Mouse (Mus musculus): ENCODE results near the gene Rps27a. TPM values are rescaled to one million over a fixed set of nuclear protein-coding genes. Genes with fewer than 3 reads are reported as not detected.
"Not testable (repeated sequence)": the region's sequence is repeated elsewhere in the genome, so short reads cannot be mapped to it uniquely, and the experiment has no call there.

Rps27a gene
- 581 and 723 TPM in 2 replicates for polyA plus RNA-seq (2012; ENCODE audit: insufficient read depth, insufficient read length, missing spikeins)

DNA sequence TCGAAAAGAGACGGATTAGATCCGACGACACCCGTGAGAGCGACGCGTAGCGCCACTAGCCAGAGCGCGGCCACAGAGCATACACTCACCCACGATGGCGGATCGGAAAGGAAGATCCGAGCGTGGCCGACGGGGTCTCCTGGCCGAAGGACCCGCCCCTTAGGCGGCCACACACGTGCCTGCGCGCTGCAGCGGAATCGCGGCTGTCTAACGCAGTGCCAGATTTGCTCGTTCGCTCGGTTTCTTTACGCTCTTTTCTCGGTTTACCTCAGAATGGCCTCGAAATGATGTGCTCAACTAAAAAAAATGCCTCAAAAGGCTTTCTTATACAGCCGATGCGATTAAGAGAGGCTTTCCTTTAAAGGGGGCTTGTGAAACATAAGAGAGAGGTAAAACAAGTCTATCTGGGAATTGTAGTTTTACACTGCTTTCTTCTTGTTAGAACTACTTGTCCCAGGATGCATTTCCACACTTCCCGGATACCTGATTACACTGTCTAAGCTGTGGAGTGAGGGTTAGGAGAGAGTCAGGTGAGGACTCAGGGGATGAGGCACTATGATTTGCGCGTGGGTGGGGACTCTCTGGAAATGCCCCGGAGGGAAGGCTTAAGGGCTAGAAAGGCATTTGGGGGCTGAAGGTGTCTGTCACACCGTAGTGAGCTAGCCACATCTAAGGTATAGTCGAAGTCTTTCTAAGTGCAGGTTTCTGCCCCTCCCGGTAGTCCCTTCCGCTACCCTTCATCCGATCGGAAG, at the start of gene Rps27a, which contains the start of gene Clhc1:
TSS of gene Rps27a (minus strand) at position 358 of the 752 bp plus-strand sequence.
TSS of gene Clhc1 (plus strand) at position 199 of the 752 bp plus-strand sequence.
- Histone ChIP-seq H3K27ac (replicated peaks; ENCODE audit: low read depth, low read length) (peak within 1 kb of the TSS; percentile 99), H3K4me1 (ENCODE audit: control insufficient read depth, insufficient read depth, insufficient read length, low read length) (0 out of 2 replicates have a peak, but pooled peaks cover 2% of the 10 kb centered on the region), H3K4me3 (ENCODE audit: insufficient read depth, low read depth, low read length) (peak within 1 kb of the TSS; percentile 97)

DNA sequence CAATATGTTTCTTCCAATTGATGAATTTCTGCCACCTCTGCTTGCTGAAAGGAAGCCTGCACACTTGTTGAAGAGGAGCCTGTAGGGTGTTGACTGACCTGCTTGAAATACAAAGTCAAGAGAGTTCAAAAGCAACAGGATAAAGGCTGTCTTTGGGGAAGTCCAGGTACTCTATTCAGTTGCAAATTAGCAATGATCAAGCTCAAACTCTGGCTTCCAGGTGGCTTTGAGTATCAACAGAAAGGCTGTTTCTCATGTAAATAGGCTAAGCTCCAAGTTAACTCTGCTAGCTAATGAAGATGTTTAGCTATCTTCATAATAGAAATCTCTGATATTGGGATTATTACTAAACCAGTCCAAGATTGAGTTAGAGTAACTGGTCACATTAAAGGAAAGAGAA, 49.2 kb upstream of the Rps27a start:
- Histone ChIP-seq H3K4me3 (ENCODE audit: insufficient read depth, low read depth, low read length) (no peak overlapping the region), H3K4me1 (ENCODE audit: control insufficient read depth, insufficient read depth, insufficient read length, low read length) (no peaks in the 10 kb centered on the region), H3K27ac (replicated peaks; ENCODE audit: low read depth, low read length) (no peak overlapping the region)

- Histone ChIP-seq H3K4me3 (ENCODE audit: insufficient read depth, low read depth, low read length) (no peak overlapping the region), H3K4me1 (ENCODE audit: control insufficient read depth, insufficient read depth, insufficient read length, low read length) (no peaks in the 10 kb centered on the region), H3K27ac (replicated peaks; ENCODE audit: low read depth, low read length) (no peak overlapping the region)
Measured at GRCm38 (mm10) chr11:29595217-29595616, 47.3 kb upstream of the Rps27a start.

DNA sequence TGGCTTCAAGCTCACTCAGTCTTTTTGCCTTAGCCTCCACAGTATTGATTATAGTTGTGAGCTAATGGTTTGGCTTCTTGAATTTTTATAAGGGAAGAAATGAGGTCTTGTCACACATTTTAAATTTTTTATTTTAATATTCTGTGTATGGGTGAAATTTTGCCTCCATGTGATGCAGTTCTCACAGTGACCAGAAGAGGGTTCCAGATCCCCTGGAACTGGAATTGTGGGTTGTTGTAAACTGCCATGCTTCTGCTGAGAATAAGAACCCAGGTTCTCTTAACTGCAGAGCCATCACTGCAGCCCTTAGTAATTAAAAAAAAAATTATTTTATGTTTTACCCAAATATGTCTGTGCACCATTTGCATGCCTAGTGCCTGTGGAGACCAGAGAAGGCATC, 31.7 kb upstream of the Rps27a start:
- no peaks in the 10 kb centered on the region for H3K4me1 ChIP-seq (ENCODE audit: control insufficient read depth, insufficient read depth, insufficient read length, low read length)
- H3K27ac ChIP-seq (replicated peaks; ENCODE audit: low read depth, low read length) = no peak overlapping the region
- no peak overlapping the region for H3K4me3 ChIP-seq (ENCODE audit: insufficient read depth, low read depth, low read length)

DNA sequence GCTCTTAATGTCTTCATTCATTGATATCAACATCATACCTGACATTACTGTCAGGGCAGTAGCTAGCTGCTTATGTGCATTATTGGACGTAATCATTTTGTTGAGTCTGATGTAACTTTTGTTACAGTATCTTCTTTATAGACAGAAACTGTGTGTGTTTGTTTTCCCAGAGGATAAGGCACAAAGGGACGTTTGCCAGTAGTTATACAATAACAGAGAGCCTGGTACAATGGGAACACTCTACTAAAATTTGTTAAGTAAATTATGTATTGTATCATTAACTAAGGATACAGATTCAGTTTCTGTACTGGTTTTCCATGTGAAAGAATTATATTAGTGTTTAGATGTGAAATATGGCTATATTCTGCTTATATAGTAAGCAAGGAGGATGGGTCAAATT, 24.7 kb upstream of the Rps27a start:
- H3K4me1 ChIP-seq (ENCODE audit: control insufficient read depth, insufficient read depth, insufficient read length, low read length) = no peaks in the 10 kb centered on the region
- no peak overlapping the region for H3K27ac ChIP-seq (replicated peaks; ENCODE audit: low read depth, low read length)
- H3K4me3 ChIP-seq (ENCODE audit: insufficient read depth, low read depth, low read length) = no peak overlapping the region

GRCm38 (mm10) chr11:29571536-29571935, 23.6 kb upstream of the Rps27a start:
- no peak overlapping the region for H3K27ac ChIP-seq (replicated peaks; ENCODE audit: low read depth, low read length)
- no peak overlapping the region for H3K4me3 ChIP-seq (ENCODE audit: insufficient read depth, low read depth, low read length)
- no peaks in the 10 kb centered on the region for H3K4me1 ChIP-seq (ENCODE audit: control insufficient read depth, insufficient read depth, insufficient read length, low read length)

GRCm38 (mm10) chr11:29563406-29563805, 15.5 kb upstream of the Rps27a start:
- no peak overlapping the region for H3K4me3 ChIP-seq (ENCODE audit: insufficient read depth, low read depth, low read length)
- H3K27ac ChIP-seq (replicated peaks; ENCODE audit: low read depth, low read length) = no peak overlapping the region
- no peaks in the 10 kb centered on the region for H3K4me1 ChIP-seq (ENCODE audit: control insufficient read depth, insufficient read depth, insufficient read length, low read length)

DNA sequence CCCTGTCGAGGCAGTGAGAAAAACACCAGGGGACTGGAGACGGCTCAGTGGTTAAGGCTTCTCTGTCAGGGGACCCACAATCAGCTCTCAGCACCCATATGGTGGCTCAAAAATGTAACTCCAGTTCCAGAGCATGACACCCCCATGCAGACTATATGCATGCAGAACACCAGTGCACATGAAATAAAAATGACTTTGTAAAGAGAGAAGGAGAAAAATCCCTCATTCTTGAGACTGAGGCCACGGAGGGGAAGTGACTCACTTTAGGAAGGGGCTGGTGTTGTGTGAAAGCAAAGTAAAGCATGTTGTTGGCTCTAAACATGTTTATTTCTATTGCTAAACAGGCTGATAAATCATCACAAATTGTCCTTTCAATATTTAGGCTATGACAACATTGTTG, 13.1 kb upstream of the Rps27a start:
- H3K4me1 ChIP-seq (ENCODE audit: control insufficient read depth, insufficient read depth, insufficient read length, low read length) = no peaks in the 10 kb centered on the region
- no peak overlapping the region for H3K4me3 ChIP-seq (ENCODE audit: insufficient read depth, low read depth, low read length)
- H3K27ac ChIP-seq (replicated peaks; ENCODE audit: low read depth, low read length) = no peak overlapping the region

DNA sequence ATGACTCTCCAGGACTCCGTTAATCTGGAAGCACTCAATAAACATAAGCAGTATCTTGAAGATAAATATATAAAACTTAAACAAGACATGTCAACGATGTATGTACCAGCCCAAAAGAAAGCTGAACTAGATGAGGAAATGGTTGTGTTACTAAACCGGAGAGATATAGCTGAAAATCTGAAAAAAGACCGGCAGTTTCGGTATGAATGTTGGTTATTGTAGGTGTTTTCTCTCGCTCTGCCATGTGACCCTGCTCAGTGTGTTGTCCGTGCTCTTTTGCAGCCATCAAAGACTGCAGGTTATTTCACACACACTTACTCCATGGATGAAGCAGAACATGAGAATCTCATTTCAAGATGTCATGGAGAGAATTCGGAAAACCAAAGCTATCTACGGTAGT, 12.5 kb upstream of the Rps27a start:
- H3K27ac ChIP-seq (replicated peaks; ENCODE audit: low read depth, low read length) = no peak overlapping the region
- H3K4me3 ChIP-seq (ENCODE audit: insufficient read depth, low read depth, low read length) = no peak overlapping the region
- H3K4me1 ChIP-seq (ENCODE audit: control insufficient read depth, insufficient read depth, insufficient read length, low read length) = no peaks in the 10 kb centered on the region

DNA sequence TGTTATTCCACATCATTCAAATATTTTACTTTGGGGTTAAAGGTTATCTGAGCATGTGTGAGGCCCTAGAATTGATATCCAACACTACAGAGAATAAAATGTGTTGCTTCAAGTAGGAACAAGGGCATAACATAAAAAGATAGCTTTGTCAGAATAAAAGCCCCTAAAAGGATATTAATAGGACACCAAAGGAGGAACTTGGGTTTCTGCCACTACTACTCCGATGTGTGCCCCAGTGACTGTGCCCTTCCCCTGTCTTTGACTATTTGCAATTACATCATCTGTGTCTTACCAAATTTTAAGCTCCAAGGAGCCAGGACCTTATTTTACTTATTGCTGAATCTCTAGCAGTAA, 1.5 kb upstream of the Rps27a start:
- H3K4me1 ChIP-seq (ENCODE audit: control insufficient read depth, insufficient read depth, insufficient read length, low read length) = 0 out of 2 replicates have a peak, but pooled peaks cover 2% of the 10 kb centered on the region
- no peak overlapping the region for H3K4me3 ChIP-seq (ENCODE audit: insufficient read depth, low read depth, low read length)

GRCm38 (mm10) chr11:29548504-29549424, 855 bp upstream of the Rps27a start:
- peak overlapping the region; percentile 97 for H3K4me3 ChIP-seq (ENCODE audit: insufficient read depth, low read depth, low read length)

More for the DNA sequence above, 1.5 kb upstream of the Rps27a start:
- H3K27ac ChIP-seq (replicated peaks; ENCODE audit: low read depth, low read length) = no peak overlapping the region

GRCm38 (mm10) chr11:29547249-29547751, 609 bp downstream of the Rps27a start:
- peak overlapping the region; percentile 97 for H3K4me3 ChIP-seq (ENCODE audit: insufficient read depth, low read depth, low read length)
- H3K27ac ChIP-seq (replicated peaks; ENCODE audit: low read depth, low read length) = peak overlapping the region; percentile 75
- 0 out of 2 replicates have a peak, but pooled peaks cover 2% of the 10 kb centered on the region for H3K4me1 ChIP-seq (ENCODE audit: control insufficient read depth, insufficient read depth, insufficient read length, low read length)

More at GRCm38 (mm10) chr11:29548504-29549424, 855 bp upstream of the Rps27a start:
- Histone ChIP-seq H3K4me1 (ENCODE audit: control insufficient read depth, insufficient read depth, insufficient read length, low read length) (0 out of 2 replicates have a peak, but pooled peaks cover 2% of the 10 kb centered on the region), H3K27ac (replicated peaks; ENCODE audit: low read depth, low read length) (peak overlapping the region; percentile 58)

DNA sequence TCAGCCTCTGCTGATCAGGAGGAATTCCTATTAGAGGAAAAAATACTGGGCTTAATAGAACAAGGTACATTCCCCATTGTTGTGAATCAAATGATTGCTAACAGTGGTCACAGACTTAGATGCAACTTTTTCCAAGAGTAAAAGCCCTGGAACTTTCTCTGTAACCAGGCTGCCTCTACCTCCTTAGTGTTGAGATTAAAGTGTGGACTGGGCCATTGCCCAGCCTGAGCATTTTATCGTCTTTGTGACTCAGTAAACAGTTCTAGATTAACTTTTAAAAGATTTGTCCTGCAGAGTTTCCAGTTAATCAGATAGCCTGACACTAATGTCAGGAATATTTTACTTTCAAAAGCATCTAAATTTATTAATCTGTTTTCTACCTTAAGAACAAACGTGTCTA, 1.1 kb downstream of the Rps27a start:
- H3K4me1 ChIP-seq (ENCODE audit: control insufficient read depth, insufficient read depth, insufficient read length, low read length) = 0 out of 2 replicates have a peak, but pooled peaks cover 2% of the 10 kb centered on the region
- H3K27ac ChIP-seq (replicated peaks; ENCODE audit: low read depth, low read length) = no peak overlapping the region
- peak overlapping the region; percentile 97; the same call in 1 of the 2 replicates for H3K4me3 ChIP-seq (ENCODE audit: insufficient read depth, low read depth, low read length)

GRCm38 (mm10) chr11:29546297-29546696, 1.6 kb downstream of the Rps27a start:
- H3K4me3 ChIP-seq (ENCODE audit: insufficient read depth, low read depth, low read length) = 0 out of 2 replicates have a peak overlapping the region, but pooled peaks have one; percentile 9

DNA sequence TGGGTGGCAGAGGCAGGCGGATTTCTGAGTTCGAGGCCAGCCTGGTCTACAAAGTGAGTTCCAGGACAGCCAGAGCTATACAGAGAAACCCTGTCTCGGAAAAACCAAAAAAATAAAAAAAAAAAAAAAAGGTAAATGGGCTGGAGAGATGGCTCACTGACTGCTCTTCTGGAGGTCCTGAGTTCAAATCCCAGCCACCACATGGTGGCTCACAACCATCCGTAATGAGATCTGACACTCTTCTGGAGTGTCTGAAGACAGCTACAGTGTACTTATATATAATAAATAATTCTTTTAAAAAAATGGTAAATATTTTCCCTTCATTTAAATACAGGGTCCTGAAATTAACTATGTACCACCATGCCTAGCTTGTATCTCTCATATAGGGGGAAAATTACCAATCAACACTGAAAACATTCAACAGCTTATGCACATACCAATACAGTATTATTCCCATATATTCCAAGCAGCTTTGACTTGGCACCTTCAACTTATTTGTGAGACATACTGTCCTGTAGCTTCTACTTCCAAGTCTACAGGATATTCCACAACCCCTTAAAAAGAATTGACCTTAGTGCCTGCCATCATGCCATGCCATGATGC, 2.7 kb downstream of the Rps27a start:
- not testable (repeated sequence) for H3K27ac ChIP-seq (replicated peaks; ENCODE audit: low read depth, low read length); H3K4me3 ChIP-seq (ENCODE audit: insufficient read depth, low read depth, low read length)

More at GRCm38 (mm10) chr11:29546297-29546696, 1.6 kb downstream of the Rps27a start:
- H3K4me1 ChIP-seq (ENCODE audit: control insufficient read depth, insufficient read depth, insufficient read length, low read length); H3K27ac ChIP-seq (replicated peaks; ENCODE audit: low read depth, low read length): not testable (repeated sequence)

More for the DNA sequence above, 2.7 kb downstream of the Rps27a start:
- H3K4me1 ChIP-seq (ENCODE audit: control insufficient read depth, insufficient read depth, insufficient read length, low read length) = not testable (repeated sequence)
